Mouse (Mus musculus) heart, embryonic 10.5 days (tissue): ENCODE results near the gene Armh3. TPM values are rescaled to one million over a fixed set of nuclear protein-coding genes. Genes with fewer than 3 reads are reported as not detected.

Source experiments
- DNase-seq: peaks from one replicate; pipeline ENCODE4 v3.0.0-alpha.2; 2017; ENCODE audit warnings: low spot score
- H3K27ac ChIP-seq: fragments of 300-500 bp; sonication (generic); 2 replicates; pipeline ENCODE4 v1.5.1; 2016; ENCODE audit warnings: mild to moderate bottlenecking
- H3K27me3 ChIP-seq: fragments of 300-500 bp; sonication (generic); 2 replicates; pipeline ENCODE4 v1.6.1; 2016; ENCODE audit warnings: mild to moderate bottlenecking; ENCODE audit not compliant: poor library complexity, insufficient read depth, severe bottlenecking
- H3K36me3 ChIP-seq: fragments of 300-500 bp; sonication (generic); 2 replicates; pipeline ENCODE4 v1.6.1; 2016; ENCODE audit warnings: mild to moderate bottlenecking, moderate library complexity
- H3K4me1 ChIP-seq: fragments of 300-500 bp; sonication (generic); 2 replicates; pipeline ENCODE4 v1.6.1; 2016; ENCODE audit warnings: mild to moderate bottlenecking
- H3K4me3 ChIP-seq: fragments of 300-500 bp; sonication (generic); 2 replicates; pipeline ENCODE4 v1.5.1; 2016; ENCODE audit warnings: mild to moderate bottlenecking, moderate library complexity
- H3K9me3 ChIP-seq: fragments of 300-500 bp; sonication (generic); 2 replicates; pipeline ENCODE4 v1.6.1; 2016; ENCODE audit warnings: mild to moderate bottlenecking, moderate library complexity
- WGBS: fragments of 180-500 bp; shearing (Covaris S2); methylation state at CpG from one replicate; pipeline ENCODE4 v1.1.7; 2016; 5-methylcytosine and 5-hydroxymethylcytosine counted together
- polyA plus RNA-seq: library from polyadenylated mRNA; unstranded; fragments of >200 nt; fragmentation: Nextera tagmentation; extraction: Ambion mirVana; gene quantifications from 2 replicates; pipeline ENCODE4 v1.2.1, GENCODE M21; 2016

Gene Armh3
- polyA plus RNA-seq, 1 experiment from 2014 or later = 16.6 TPM

GRCm38 (mm10) chr19:45908246-45908645 is 90.0 kb downstream of the Armh3 start:
- no peaks in the 10 kb centered on the region for H3K9me3 ChIP-seq
- DNase-seq = no peak
- peaks cover 11% of the 10 kb centered on the region for H3K36me3 ChIP-seq
- H3K4me3 ChIP-seq = no peak overlapping the region
- H3K27ac ChIP-seq = no peak overlapping the region
- H3K27me3 ChIP-seq = no peaks in the 10 kb centered on the region
- WGBS = 83% methylated on average over 3 of the region's 3 CpGs
- H3K4me1 ChIP-seq = 0 out of 2 replicates have a peak, but pooled peaks cover 3% of the 10 kb centered on the region

DNA sequence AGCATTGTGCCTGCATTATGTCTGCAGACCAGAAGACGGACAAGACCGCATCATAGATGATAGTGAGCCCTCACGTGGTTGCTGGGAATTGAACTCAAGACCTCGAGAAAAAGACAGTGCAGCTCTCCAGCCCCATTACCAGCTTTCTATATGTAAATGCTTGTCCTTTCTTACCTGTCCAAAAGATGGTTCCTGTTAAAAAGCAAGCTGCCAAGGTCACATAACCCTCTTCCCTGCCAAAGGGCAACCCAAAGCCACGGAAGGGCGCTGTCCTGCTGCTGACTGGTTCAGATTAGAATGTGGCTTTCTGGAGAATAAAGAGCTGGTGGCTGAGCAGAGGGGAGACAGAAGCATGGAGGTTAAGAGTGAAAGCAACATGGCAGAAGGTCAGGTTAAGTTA is 90.9 kb downstream of the Armh3 start:
- WGBS = 90% methylated on average over 6 of the region's 6 CpGs
- Histone ChIP-seq H3K4me3 (no peak overlapping the region), H3K27me3 (no peaks in the 10 kb centered on the region), H3K4me1 (0 out of 2 replicates have a peak, but pooled peaks cover 6% of the 10 kb centered on the region), H3K9me3 (no peaks in the 10 kb centered on the region), H3K36me3 (peaks cover 11% of the 10 kb centered on the region), H3K27ac (no peak overlapping the region)
- no peak for DNase-seq

- 86% methylated on average over 3 of the region's 3 CpGs for WGBS
- Histone ChIP-seq H3K27me3 (no peaks in the 10 kb centered on the region), H3K9me3 (no peaks in the 10 kb centered on the region), H3K36me3 (peaks cover 11% of the 10 kb centered on the region), H3K4me3 (no peak overlapping the region), H3K27ac (no peak overlapping the region), H3K4me1 (0 out of 2 replicates have a peak, but pooled peaks cover 9% of the 10 kb centered on the region)
- DNase-seq = no peak
Measured at GRCm38 (mm10) chr19:45903861-45904260, 94.4 kb downstream of the Armh3 start.

DNA sequence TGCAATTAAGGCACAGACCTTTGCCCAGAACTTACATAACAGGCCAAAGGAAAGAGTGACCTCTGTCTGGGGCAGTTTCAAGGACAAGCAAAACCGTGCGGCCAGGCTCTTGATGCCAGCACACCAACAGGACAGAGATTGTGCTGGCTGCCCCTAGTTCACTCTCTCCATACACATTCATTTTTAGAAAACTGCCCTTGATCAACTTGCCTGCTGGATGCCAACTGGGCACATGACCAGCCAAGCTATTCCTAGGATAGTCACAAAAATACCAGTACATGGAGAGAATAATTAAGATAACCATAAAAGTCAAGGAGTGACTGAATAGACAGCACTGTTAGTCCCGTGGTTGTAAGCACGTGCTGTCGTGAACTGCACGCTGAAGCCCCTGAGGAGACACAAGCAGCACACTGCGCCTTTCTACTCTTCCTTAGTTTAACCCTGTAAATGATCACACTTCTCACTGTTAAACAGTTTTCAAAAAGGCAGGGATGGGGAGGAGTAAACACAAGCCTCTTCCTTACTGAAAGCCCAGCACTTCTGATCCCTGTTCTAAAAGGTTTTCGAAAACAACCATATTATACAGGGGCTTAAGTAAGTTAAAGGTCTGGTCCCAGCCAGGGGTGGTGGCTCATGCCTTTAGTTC is 95.8 kb downstream of the Armh3 start:
- 0 out of 2 replicates have a peak, but pooled peaks cover 9% of the 10 kb centered on the region for H3K4me1 ChIP-seq
- peak overlapping the region; percentile 39; the same call in 1 of the 2 replicates for H3K27ac ChIP-seq
- no peak overlapping the region for H3K4me3 ChIP-seq
- DNase-seq = no peak
- no peaks in the 10 kb centered on the region for H3K27me3 ChIP-seq
- peaks cover 4% of the 10 kb centered on the region; the same call in 1 of the 2 replicates for H3K36me3 ChIP-seq
- WGBS = 68% methylated on average over 8 of the region's 8 CpGs
- no peaks in the 10 kb centered on the region for H3K9me3 ChIP-seq

GRCm38 (mm10) chr19:45900836-45901235 is 97.5 kb downstream of the Armh3 start:
- Histone ChIP-seq H3K27me3 (no peaks in the 10 kb centered on the region), H3K4me3 (no peak overlapping the region), H3K27ac (no peak overlapping the region), H3K9me3 (no peaks in the 10 kb centered on the region), H3K4me1 (0 out of 2 replicates have a peak, but pooled peaks cover 9% of the 10 kb centered on the region), H3K36me3 (no peaks in the 10 kb centered on the region; the same call in 1 of the 2 replicates)
- 90% methylated on average over 5 of the region's 5 CpGs for WGBS
- DNase-seq = no peak

DNA sequence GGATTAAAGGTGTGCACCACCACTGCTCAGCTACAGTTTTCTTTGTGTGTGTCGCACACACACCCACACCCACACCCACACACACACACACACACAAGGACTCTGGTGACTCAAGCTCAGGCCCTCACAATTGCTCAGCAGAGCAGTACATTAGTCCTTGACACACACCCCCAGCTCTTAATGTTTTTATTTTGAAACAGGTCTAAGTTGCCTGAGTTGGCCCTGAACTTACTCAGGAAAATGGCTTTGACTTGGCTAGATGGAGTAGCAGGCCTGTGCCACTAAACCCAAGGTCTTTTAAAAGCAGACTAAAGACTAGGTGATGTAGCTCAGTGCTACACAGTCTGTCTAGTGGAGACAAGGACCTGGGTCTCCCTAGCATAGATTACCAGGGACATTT is 102.6 kb downstream of the Armh3 start:
- Histone ChIP-seq H3K4me3 (no peak overlapping the region), H3K27ac (no peak overlapping the region), H3K27me3 (no peaks in the 10 kb centered on the region), H3K36me3 (peaks cover 7% of the 10 kb centered on the region), H3K9me3 (no peaks in the 10 kb centered on the region), H3K4me1 (no peaks in the 10 kb centered on the region)
- WGBS = 95% methylated on average over 1 of the region's 1 CpGs
- no peak for DNase-seq

DNA sequence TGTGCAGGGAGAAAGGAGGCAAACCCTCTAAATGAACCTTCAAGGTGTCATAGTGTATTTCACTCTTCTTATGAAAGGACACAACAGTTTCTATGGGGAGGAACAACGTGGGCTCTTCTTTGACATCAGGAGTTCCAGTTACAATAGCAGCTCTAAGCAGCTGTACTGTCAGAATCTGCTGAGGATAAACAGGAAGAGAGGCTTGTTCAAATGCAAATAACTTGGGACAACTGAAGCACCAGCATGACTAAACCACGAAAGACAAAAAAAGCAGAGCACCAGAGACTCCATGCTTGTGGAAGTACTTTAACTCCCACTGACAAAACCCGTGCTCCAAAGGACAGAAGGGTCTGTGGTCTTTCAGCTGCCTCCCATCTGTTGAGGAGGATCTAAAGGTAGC is 116.2 kb downstream of the Armh3 start:
- Histone ChIP-seq H3K4me1 (no peaks in the 10 kb centered on the region), H3K27ac (no peak overlapping the region), H3K9me3 (no peaks in the 10 kb centered on the region), H3K36me3 (peaks cover 13% of the 10 kb centered on the region; the same call in 1 of the 2 replicates), H3K27me3 (no peaks in the 10 kb centered on the region), H3K4me3 (no peak overlapping the region)
- no peak for DNase-seq
- WGBS = 51% methylated on average over 3 of the region's 3 CpGs

DNA sequence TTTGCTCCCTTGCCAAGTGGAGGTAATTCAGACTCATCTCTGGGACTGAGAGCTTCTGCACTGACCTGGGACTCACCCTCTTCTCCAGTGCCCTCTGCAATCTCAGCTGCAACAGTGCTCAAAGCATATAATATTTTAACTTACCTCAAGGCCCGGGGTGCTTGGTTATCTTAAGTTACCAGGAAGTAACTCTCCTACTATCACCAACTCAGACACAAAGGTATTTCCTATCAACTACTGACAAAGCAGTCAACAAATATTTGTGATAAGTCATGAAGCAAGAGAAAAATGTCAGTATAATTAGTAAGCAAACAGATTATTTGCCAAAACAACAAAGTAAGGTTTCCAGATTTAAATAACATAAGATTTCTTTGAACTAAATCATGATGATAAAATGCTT is 125.0 kb downstream of the Armh3 start:
- H3K4me3 ChIP-seq = no peak overlapping the region
- 22% methylated on average over 1 of the region's 1 CpGs for WGBS
- H3K27me3 ChIP-seq = no peaks in the 10 kb centered on the region
- no peak overlapping the region for H3K27ac ChIP-seq
- no peak for DNase-seq
- peaks cover 24% of the 10 kb centered on the region for H3K4me1 ChIP-seq
- H3K36me3 ChIP-seq = no peaks in the 10 kb centered on the region
- H3K9me3 ChIP-seq = no peaks in the 10 kb centered on the region

GRCm38 (mm10) chr19:45855284-45855920 is 142.9 kb downstream of the Armh3 start:
- no peak for DNase-seq

DNA sequence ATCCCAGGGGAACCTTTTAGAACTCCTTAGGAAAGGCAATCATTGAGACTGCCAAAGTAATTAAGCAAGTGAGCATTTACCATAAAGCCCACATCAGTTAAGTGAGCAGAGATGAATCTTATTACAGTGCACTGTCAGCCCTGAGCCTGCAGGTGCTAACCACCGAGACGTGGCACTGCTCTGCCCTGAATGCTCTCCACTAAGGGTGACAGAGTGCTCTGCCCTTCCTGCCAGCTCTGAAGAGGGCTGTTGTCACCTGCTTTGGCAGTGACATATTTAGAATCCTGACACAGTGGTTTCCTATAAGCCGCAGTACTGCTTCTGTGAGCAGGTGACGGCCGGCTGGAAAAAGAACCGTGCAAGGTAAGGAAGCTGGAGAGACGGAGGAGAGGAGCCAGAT is 143.8 kb downstream of the Armh3 start:
- no peak overlapping the region for H3K4me3 ChIP-seq
- no peaks in the 10 kb centered on the region for H3K9me3 ChIP-seq
- no peaks in the 10 kb centered on the region for H3K36me3 ChIP-seq
- H3K27me3 ChIP-seq = no peaks in the 10 kb centered on the region
- 0 out of 2 replicates have a peak overlapping the region, but pooled peaks have one; percentile 25 for H3K27ac ChIP-seq
- WGBS = 57% methylated on average over 7 of the region's 7 CpGs
- H3K4me1 ChIP-seq = peaks cover 17% of the 10 kb centered on the region
- DNase-seq = no peak

More at GRCm38 (mm10) chr19:45855284-45855920, 142.9 kb downstream of the Armh3 start:
- H3K27me3 ChIP-seq = no peaks in the 10 kb centered on the region
- H3K27ac ChIP-seq = peak overlapping the region; percentile 23; the same call in 1 of the 2 replicates
- H3K4me1 ChIP-seq = peaks cover 17% of the 10 kb centered on the region
- H3K9me3 ChIP-seq = no peaks in the 10 kb centered on the region
- 42% methylated on average over 8 of the region's 8 CpGs for WGBS
- no peaks in the 10 kb centered on the region for H3K36me3 ChIP-seq
- no peak overlapping the region for H3K4me3 ChIP-seq

DNA sequence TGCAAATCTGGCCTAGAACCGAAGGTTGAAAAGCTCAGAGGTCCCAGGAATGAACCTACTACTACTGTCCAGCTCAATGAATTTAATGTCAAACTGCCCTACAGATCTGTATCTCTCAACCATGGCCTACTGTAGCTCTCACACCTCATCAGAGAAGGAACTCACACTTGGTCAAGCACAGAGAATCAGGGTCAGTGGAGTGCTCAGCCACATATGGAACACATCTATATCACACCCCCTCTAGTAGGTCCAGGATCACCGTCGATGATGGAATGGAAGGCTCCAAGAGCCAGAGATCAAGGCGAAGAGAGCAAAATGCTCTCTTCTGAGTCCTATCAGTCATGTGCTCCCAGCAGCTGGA is 150.6 kb downstream of the Armh3 start:
- 89% methylated on average over 4 of the region's 4 CpGs for WGBS
- peaks cover 11% of the 10 kb centered on the region for H3K4me1 ChIP-seq
- no peak overlapping the region for H3K27ac ChIP-seq
- H3K9me3 ChIP-seq = no peaks in the 10 kb centered on the region
- no peak for DNase-seq
- H3K27me3 ChIP-seq = no peaks in the 10 kb centered on the region
- no peak overlapping the region for H3K4me3 ChIP-seq
- no peaks in the 10 kb centered on the region for H3K36me3 ChIP-seq

GRCm38 (mm10) chr19:45847016-45847732 is 151.1 kb downstream of the Armh3 start:
- Histone ChIP-seq H3K27ac (no peak overlapping the region), H3K4me1 (peaks cover 11% of the 10 kb centered on the region), H3K4me3 (no peak overlapping the region), H3K36me3 (no peaks in the 10 kb centered on the region), H3K27me3 (no peaks in the 10 kb centered on the region), H3K9me3 (no peaks in the 10 kb centered on the region)
- 90% methylated on average over 3 of the region's 3 CpGs for WGBS
- no peak for DNase-seq

- 69% methylated on average over 3 of the region's 3 CpGs for WGBS
- no peaks in the 10 kb centered on the region for H3K36me3 ChIP-seq
- no peak overlapping the region for H3K27ac ChIP-seq
- no peaks in the 10 kb centered on the region for H3K27me3 ChIP-seq
- no peaks in the 10 kb centered on the region for H3K9me3 ChIP-seq
- H3K4me1 ChIP-seq = peaks cover 11% of the 10 kb centered on the region
- H3K4me3 ChIP-seq = no peak overlapping the region
- DNase-seq = no peak
Measured at GRCm38 (mm10) chr19:45844209-45844608, 154.1 kb downstream of the Armh3 start.
